Mouse (Mus musculus): ENCODE results near the gene Gm10842. TPM values are rescaled to one million over a fixed set of nuclear protein-coding genes. Genes with fewer than 3 reads are reported as not detected.
A peak's percentile ranks its signal among the peaks of the same experiment; 100 is the strongest.

Gene Gm10842
- total RNA-seq, 2 experiments from 2014 or later: not detected

- no peak for DNase-seq (ENCODE audit: low spot score in 2 of 2)
Observed at GRCm38 (mm10) chr11:105152357-105152899, 5.7 kb downstream of the Gm10842 start.

GRCm38 (mm10) chr11:105153068-105153833, 6.6 kb downstream of the Gm10842 start:
- no peak for DNase-seq (ENCODE audit: low spot score in 2 of 2)

DNA sequence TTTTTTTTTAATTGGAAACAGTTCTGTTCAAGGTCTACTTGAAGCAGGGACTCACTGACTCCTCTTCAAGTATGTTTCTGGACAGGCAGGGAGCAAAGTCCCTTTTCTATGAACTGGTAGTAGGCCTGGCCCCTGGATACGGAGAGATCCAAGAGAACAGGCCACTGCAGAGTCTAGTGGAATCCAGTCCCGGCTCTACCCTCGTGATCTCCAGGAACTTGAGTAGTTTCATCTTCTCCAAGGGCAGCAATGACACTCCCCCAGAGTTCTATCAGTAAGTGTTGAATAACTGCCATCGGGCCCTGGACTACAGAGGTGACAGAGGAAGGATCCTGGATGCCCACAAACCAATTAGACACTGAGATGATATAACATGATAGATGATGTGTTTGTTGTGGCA, 9.2 kb downstream of the Gm10842 start:
- no peak for DNase-seq (ENCODE audit: low spot score in 2 of 2)

DNA sequence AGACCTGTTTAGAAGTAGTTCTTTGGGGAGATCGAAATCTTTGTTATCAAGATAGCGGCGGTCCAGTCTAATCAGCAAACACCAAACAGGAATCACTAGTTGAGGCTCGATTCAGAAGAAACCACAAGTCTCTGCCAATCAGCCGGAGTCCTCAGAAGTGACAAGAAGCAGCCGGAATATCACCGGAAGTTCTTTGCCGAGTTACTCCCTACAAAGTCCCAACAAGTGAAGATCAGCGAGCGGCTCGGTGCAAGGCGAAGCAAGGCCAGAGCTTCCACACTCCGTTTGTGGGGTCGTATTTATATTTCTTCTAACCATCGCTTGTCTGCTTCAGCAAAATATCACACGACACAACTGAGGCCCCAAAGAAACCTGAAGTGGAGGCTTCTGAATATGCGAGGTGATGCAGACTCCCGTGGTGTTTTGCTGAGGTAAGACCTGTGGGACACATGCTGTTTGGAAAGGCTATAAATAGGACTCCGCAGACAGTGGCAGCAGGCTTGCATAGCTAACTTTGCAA, 10.1 kb downstream of the Gm10842 start:
- no peak for DNase-seq (ENCODE audit: low spot score in 2 of 2)

DNA sequence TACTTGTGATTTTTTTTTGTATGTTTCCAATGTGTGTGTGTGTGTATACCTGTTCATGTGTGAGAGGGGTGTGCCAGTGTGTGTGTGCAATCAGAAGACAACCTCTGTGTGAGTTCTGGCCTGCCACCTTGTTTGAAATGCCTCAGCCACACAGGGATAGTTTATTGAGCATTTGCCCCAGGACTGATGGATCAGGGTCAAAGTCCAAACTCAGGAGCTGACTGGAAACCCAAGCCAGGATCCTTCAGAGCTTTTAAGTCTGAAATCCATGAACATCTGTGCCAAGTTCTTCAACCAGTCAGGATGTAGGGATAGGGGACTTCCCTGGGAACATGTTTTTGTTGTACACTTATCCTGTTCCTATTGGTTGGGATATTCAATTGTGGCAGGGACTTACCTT, 11.4 kb downstream of the Gm10842 start:
- no peak for DNase-seq (ENCODE audit: low spot score in 2 of 2)

- no peak for DNase-seq (ENCODE audit: low spot score in 2 of 2)
Observed at GRCm38 (mm10) chr11:105159673-105160360, 13.1 kb downstream of the Gm10842 start.

GRCm38 (mm10) chr11:105161411-105161810, 14.7 kb downstream of the Gm10842 start:
- no peak for DNase-seq (ENCODE audit: low spot score in 2 of 2)

- no peak for DNase-seq (ENCODE audit: low spot score in 2 of 2)
Observed at GRCm38 (mm10) chr11:105164516-105165510, 18.1 kb downstream of the Gm10842 start.

DNA sequence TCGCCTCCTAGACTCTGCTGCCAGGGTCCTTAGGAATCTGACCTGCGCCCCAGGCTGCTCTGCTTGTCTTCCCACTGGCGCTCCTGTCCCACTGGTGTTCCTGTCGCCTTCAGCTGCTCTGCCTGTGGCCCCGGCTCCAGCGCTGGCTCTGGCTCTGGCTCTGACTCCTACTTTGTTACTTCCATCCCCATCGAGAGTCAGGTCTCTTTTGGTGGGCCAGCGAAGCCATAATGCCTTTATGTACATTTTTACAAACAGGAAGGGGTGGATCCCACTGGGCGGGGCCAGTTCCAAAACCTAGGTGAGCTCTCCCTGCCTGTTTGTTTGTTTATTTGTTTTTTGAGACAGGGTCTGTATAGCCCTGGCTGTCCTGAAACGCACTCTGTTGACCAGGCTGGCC, 20.1 kb downstream of the Gm10842 start:
- no peak for DNase-seq (ENCODE audit: low spot score in 2 of 2)

- no peak for DNase-seq (ENCODE audit: low spot score in 2 of 2)
Observed at GRCm38 (mm10) chr11:105178516-105178915, 31.8 kb downstream of the Gm10842 start, which contains the start of gene Tlk2. Tlk2 (plus strand) TSS chr11:105178807.

GRCm38 (mm10) chr11:105179523-105179922, 32.8 kb downstream of the Gm10842 start:
- DNase-seq (ENCODE audit: low spot score in 2 of 2): no peak

DNA sequence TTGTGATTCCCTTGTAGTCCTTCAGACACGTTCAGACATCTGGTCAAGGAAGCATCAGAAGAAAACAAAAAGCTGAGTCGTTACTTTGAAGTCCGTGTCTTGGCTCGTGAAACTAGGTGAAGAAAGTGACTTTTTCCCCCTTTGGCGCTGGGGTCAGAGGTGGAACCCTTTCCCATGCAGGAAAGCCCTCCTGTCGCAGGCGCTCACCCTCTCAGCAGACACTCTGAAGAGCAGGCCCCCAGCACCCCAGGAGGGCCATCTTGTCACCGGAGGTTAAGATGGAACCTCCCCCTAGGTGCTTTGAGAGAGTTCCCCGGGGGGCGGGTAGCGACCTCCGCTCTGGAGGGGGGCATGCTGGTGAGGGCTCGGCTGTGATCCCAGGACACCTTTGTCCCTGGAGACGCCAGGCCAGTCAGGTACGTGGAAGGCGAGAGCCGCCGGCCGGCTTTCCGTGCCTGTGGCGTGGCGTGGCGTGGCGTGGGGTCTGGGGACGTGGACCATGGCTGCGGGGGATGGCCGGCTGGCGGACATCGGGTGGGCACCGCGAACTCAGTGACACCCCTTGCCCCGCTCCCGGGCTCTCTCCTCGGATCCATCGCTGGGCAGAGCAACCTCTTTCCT, 33.9 kb downstream of the Gm10842 start:
- DNase-seq (ENCODE audit: low spot score in 2 of 2): peak; percentile 29 to 48

- peak; percentile 93 to 94 for DNase-seq (ENCODE audit: low spot score in 2 of 2)
Observed at GRCm38 (mm10) chr11:105181126-105181637, 34.5 kb downstream of the Gm10842 start.

- peak; percentile 54 to 67 for DNase-seq (ENCODE audit: low spot score in 2 of 2)
Observed at GRCm38 (mm10) chr11:105181689-105182460, 35.2 kb downstream of the Gm10842 start.

DNA sequence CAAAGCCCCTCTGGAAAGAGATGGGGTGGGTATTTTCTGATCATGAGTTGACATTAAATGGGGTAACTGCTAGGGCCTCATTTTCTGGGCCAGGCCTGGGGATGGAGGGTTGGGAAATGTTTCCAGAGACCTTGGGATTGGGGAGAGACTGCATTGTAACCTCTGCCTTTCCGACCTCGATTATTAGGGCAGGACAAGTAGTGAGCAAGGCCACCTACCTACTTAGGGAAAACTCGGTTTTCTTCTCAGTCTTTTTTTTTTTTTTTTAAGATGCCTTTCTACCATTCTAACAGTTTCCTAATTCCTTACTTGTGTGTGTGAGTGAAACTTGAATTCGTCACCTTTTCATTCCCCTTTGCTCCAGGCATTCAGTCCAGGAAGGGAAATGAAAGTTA, 35.8 kb downstream of the Gm10842 start:
- no peak for DNase-seq (ENCODE audit: low spot score in 2 of 2)

- DNase-seq (ENCODE audit: low spot score in 2 of 2): no peak
Observed at GRCm38 (mm10) chr11:105184678-105185077, 38.0 kb downstream of the Gm10842 start.

- DNase-seq (ENCODE audit: low spot score in 2 of 2): no peak
Observed at GRCm38 (mm10) chr11:105192186-105192585, 45.5 kb downstream of the Gm10842 start.

Data from layer of hippocampus, postnatal 10 days (tissue).